Mouse (Mus musculus): Measurements from ENCODE around the gene Stat3.

DNA sequence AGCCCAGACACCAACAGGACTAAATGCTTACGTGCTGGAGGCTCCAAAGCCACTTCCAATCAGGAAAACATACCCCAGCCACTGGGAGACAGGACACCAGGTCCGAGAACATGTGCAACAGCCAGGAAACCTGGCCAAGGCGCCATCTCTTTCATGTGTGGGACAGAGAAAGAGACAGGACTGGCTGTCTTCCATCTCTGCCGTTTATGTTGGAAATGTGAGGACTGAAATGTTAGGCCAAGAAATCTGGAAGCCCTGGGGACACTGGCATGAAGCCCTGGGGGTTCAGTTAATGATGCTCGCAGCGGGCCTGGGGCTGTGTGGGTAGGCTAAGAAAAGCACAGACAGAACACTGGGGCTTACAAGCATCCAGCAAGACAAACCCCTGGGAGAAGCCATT lies 48.9 kb downstream of the Stat3 start:
- TF ChIP-seq CTCF (IDR thresholded peaks at IDR 0.05; ENCODE audit: low read depth) (no peak), EP300 (optimal IDR thresholded peaks at IDR 0.05) (no peak)
